Mouse (Mus musculus): Measurements from ENCODE around the gene Rhou.

The Rhou gene

GRCm38 (mm10) chr8:123684806-123685205 is 31.1 kb downstream of the Rhou start:
- in situ Hi-C loops (cut with MboI; ENCODE audit: low sequenced_read_pairs), result no loop called here

GRCm38 (mm10) chr8:123685477-123685876 is 31.7 kb downstream of the Rhou start:
- in situ Hi-C loops (cut with MboI; ENCODE audit: low sequenced_read_pairs), result no loop called here

- in situ Hi-C loops (cut with MboI; ENCODE audit: low sequenced_read_pairs), result no loop called here
These were observed 34.1 kb downstream of the Rhou start for GRCm38 (mm10) chr8:123687826-123688225.

GRCm38 (mm10) chr8:123692165-123692962 is 38.6 kb downstream of the Rhou start:
- in situ Hi-C loops (cut with MboI; ENCODE audit: low sequenced_read_pairs), result no loop called here

GRCm38 (mm10) chr8:123696167-123696566 is 42.4 kb downstream of the Rhou start:
- in situ Hi-C loops (cut with MboI; ENCODE audit: low sequenced_read_pairs), result no loop called here

- in situ Hi-C loops (cut with MboI; ENCODE audit: low sequenced_read_pairs), result no loop called here
These were observed 43.6 kb downstream of the Rhou start for GRCm38 (mm10) chr8:123697329-123697728.

- in situ Hi-C loops (cut with MboI; ENCODE audit: low sequenced_read_pairs), result no loop called here
These were observed 46.8 kb downstream of the Rhou start for GRCm38 (mm10) chr8:123700399-123701070.

- in situ Hi-C loops (cut with MboI; ENCODE audit: low sequenced_read_pairs), result no loop called here
These were observed 48.3 kb downstream of the Rhou start for GRCm38 (mm10) chr8:123701952-123702587.

- in situ Hi-C loops (cut with MboI; ENCODE audit: low sequenced_read_pairs), result no loop called here
These were observed 51.6 kb downstream of the Rhou start for GRCm38 (mm10) chr8:123705376-123705775.

GRCm38 (mm10) chr8:123707137-123707536 is 53.4 kb downstream of the Rhou start:
- in situ Hi-C loops (cut with MboI; ENCODE audit: low sequenced_read_pairs), result no loop called here

- in situ Hi-C loops (cut with MboI; ENCODE audit: low sequenced_read_pairs), result no loop called here
These were observed 55.0 kb downstream of the Rhou start for GRCm38 (mm10) chr8:123708729-123709128.

- in situ Hi-C loops (cut with MboI; ENCODE audit: low sequenced_read_pairs), result no loop called here
These were observed 56.6 kb downstream of the Rhou start for GRCm38 (mm10) chr8:123710335-123710734.
